Mouse (Mus musculus) heart, postnatal 4 days (tissue): ENCODE data around the gene Nanos2. TPM values are rescaled to one million over a fixed set of nuclear protein-coding genes. Genes with fewer than 3 reads are reported as not detected.

ENCODE experiments used
- DNase-seq: peaks from one replicate; pipeline ENCODE4 v3.0.0; 2021
- total RNA-seq, 2 experiments: library from RNA; stranded (reverse); gene quantifications; 2 replicates each; pipeline ENCODE4 v1.2.3; 2021

Gene Nanos2
- total RNA-seq, 2 experiments from 2014 or later, result 0.23 TPM; not detected in 1

DNA sequence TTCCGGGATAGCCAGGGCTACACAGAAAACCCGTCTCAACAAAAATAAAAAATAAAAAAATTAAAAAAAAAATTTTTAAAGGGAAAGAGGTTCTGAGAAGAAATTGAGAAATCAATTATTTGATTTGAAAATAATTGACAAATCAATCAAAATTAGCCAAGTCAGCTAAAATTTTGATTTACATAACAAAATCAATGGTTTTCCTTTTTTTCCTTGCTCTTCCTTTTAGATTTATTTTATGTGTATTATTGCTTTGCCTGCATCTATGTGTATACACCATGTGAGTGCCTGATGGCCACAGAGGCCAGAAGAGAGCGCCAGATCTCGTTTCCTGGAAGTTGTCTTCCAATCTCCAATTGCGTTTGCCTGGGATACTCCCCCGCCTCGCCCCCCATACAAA lies 30.7 kb downstream of the Nanos2 start:
- no peak for DNase-seq

DNA sequence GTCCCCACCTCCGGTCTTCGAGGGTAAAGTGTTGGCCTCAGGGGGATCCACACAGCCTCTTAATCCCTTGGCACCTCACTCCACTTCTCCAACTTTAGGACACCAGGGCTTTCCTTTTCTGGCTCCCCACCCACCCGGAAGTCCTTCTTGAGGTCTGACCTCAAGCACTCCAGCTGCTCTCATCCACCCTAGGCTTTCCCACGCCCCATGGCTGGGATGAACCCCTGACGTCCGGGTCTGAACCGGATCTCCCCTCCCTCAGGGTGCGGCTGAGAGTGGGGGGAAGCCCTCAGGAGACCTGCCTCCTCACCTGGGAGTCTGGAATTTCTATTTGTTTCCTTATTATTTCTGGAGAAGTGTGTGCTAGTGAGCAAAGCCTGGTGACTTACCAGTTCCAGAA lies 33.8 kb downstream of the Nanos2 start:
- DNase-seq, result no peak

DNA sequence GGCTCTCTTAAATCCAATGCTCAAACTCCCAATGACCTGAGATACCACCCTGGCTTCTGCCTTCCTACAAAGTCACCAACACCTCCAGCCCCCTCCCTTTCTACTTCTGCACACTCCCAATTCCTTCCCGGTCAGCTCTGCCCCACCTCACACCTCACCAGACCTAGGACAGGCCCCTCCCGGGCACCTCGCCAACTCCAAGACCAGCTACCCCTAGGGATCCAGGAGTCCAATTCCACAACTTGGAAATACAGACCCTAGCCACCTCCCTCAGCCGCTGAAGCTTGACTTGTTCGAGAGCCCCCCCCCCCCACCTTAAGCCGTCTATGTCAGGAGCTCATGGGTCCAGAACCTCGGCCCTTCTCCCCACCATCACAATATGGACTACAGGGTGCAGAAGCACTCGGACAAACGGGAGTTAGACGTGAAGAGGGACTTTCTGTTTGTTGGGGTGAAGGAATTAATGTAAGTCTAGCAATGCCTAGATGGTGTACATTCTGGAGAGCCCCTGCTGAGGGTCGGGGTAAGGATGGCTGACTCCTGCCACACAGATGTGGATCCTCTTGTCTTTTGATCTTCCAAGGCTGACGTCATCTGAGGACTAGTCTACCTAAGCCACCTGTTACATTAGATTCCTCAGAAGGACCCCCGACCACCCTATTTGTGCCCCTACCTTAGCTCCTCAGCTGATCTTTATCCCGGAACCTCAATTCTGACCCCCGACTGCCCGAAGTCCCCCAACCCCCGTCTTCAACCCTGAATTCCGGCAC lies 35.2 kb downstream of the Nanos2 start:
- peak; percentile 17 for DNase-seq

DNA sequence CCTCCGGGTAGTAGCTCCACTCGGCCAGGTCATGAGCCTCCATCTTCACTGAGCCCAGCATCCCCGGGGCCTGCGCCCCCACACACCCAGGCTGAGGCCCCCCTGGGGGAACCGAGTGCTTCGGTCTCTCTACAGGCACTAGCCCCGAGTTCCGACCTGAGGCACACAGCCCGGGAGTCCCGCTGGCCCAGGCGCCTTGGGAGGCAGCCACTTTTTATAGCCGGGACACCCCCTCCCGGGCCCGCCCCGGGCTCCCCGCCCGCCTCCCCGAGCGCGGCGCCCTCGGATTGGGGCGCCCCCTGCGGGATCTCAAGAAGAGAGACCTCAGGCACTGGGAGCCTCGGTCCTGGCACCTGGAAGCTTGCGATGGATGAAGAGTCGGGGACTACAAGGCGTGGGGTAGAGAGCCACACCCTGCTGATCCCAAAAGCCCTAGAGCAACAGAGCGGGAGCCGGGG lies 36.2 kb downstream of the Nanos2 start, which contains the start of gene Foxa3:
Foxa3 (minus strand) TSS at position 182 of the 458 bp plus-strand sequence.
- DNase-seq, result peak; percentile 58

DNA sequence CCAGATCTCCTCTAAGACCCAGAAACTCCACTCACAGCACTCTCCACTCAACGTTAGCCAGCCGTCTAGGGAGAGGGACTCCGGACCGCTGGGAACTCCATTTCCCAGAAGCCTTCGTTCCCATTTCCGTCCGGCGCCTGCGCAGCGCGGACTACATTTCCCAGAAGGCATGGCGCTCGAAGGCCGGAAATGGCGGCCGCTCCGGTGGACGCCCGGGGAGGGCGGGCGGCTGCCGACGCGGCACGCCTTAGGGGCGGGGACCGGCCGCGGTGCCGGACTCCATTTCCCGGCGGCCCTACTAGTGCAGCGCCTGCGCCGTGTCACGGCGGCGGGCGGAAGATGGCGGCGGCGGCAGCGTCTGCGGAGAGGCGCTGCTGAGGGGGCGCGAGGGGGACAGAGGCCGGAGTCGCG lies 36.9 kb downstream of the Nanos2 start, which contains the start of gene Sympk:
Sympk (plus strand) TSS at position 282 of the 411 bp plus-strand sequence.
- DNase-seq, result peak; percentile 97

DNA sequence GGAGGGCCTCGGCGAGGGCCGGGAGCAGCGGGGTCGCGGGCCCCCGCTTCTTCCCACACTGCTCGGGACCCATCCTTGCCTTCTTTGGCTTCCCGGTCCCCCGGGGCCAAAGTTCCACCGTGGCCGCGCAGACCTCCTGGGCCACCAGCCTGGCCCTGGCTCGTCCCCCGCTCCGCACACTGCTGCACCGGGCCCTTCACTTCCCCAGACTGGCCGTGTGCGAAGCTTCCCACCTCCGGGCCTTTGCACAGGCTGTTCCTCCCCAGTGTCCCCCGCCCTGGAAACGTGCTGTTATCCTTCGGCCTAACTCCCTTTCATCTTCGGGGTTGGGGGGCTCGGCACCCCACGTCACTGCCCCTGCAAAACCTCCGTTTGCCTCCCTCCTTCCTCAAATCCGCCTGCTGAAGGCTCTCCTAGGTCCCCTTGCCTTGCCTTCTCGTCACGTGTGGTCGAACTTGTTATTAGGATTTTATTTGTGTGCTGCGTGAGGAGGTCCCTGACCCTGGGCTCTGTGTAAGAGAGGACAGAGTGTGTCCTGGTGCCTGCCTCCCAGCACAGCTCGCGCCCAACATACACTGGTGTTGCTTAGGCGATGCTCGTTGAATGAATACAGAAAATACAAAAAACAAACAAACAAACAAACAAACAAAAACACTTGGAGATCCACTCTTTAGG lies 37.5 kb downstream of the Nanos2 start:
- no peak for DNase-seq

DNA sequence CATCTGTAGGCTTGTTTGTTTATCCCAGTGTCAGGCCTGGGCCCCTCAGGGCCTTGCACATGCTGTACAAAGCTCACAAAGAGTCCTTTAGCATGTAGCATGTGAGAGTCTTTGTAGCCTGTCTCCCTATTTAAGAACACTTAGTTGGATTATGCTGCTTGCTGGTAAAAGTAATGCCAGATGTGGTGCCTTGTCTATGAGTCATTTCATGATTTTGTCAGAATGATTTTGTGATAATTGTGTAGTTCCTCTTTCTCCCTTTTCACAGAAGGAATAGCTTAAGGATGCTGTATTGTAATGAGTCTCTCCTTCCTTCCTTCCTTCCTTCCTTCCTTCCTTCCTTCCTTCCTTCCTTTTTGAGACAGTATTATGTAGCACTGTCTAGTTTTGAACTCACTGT lies 40.9 kb downstream of the Nanos2 start:
- no peak for DNase-seq

DNA sequence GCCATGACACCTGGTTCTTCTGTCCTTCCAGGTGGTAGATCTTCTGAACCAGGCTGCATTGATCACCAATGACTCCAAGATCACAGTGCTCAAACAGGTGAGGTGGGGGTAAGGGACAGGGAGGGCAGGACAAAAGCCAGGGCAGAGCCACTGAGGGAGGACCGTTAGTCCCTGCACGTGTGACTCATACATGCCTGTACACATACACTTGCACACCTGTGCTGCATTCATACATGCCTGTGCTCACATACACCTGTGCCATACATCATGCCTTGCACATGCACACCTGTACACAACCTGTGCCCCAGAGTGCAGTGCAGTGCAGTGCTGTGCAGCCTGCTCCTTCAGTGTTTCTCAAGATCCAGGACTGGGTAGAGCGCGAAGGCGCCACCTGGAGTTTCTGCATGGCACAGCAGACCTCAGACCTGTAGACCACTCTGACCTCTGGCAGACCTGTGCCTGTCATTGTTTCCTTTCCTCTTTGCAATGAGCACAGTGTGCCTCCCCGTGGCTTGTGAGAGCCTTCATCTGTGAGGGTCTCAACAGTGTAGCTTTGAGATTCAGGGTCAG lies 42.0 kb downstream of the Nanos2 start:
- DNase-seq, result peak; percentile 71

DNA sequence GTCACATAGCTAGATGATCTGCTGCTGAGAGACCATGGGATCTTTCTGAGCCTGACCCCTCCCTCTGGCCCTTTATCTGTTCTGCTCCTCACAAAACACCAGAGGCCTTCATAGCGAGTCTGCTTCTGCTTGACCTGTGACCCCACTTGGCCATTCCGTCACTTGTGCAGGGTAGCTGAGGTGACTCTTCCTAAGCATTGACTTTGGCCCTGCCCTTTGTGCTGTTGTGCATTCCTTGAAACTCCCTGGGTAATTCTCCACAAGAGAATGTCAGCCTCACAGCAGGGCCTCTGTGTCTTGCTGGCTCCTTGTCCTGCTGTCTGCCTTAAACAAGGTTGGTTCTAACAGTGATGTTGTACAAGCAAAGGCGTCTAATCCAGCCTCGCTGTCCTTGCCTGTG lies 44.4 kb downstream of the Nanos2 start:
- DNase-seq, result no peak

Other genes with a start within 250 kb of the Nanos2 start
- gene Psg19, start 188.9 kb upstream of the Nanos2 start, total RNA-seq, result not detected
- not detected for gene Psg17, start 165.8 kb upstream of the Nanos2 start, total RNA-seq
- 1 to 10 TPM; 2.8 to 3.5 TPM for gene Mill2, start 147.4 kb upstream of the Nanos2 start, total RNA-seq
- gene Pglyrp1, start 116.1 kb upstream of the Nanos2 start, total RNA-seq, result 1 to 10 TPM; 1.1 to 2.0 TPM
- gene Ccdc61, start 77.0 kb upstream of the Nanos2 start, total RNA-seq, result 10 to 100 TPM; 11.9 to 14.9 TPM
- 1 to 10 TPM; 8.6 to 9.1 TPM for gene Nova2, start 61.5 kb upstream of the Nanos2 start, total RNA-seq
- gene Mypop, start 3.8 kb downstream of the Nanos2 start, total RNA-seq, result 1 to 10 TPM; 1.4 to 1.5 TPM
- 10 to 100 TPM; 27.3 to 32.3 TPM for gene Irf2bp1, start 16.6 kb downstream of the Nanos2 start, total RNA-seq
- gene Foxa3, start 36.1 kb downstream of the Nanos2 start, total RNA-seq, result not detected
- 10 to 100 TPM; 57.3 to 62.5 TPM for gene Sympk, start 37.0 kb downstream of the Nanos2 start, total RNA-seq
- gene Rsph6a, start 67.3 kb downstream of the Nanos2 start, total RNA-seq, result not detected
- 10 to 100 TPM; 60.3 to 62.9 TPM for gene Dmwd, start 88.8 kb downstream of the Nanos2 start, total RNA-seq
- gene Dmpk, start 96.4 kb downstream of the Nanos2 start, total RNA-seq, result 100 to 1,000 TPM; 188 to 201 TPM
- gene Six5, start 107.2 kb downstream of the Nanos2 start, total RNA-seq, result 10 to 100 TPM; 10.3 to 10.4 TPM
- gene Gm4969, start 131.0 kb downstream of the Nanos2 start, total RNA-seq, result under 1 TPM; 0.33 to 0.56 TPM
- gene Fbxo46, start 132.5 kb downstream of the Nanos2 start, total RNA-seq, result 1 to 10 TPM; 5.5 to 7.2 TPM
- 1 to 10 TPM; 6.9 to 7.7 TPM for gene Qpctl, start 161.9 kb downstream of the Nanos2 start, total RNA-seq
- gene Snrpd2, start 162.3 kb downstream of the Nanos2 start, total RNA-seq, result 10 to 100 TPM; 95.2 to 99.9 TPM
- gene Gipr, start 178.7 kb downstream of the Nanos2 start, total RNA-seq, result 1 to 10 TPM; 1.3 TPM
- 10 to 100 TPM; 70.6 to 77.3 TPM for gene Eml2, start 189.0 kb downstream of the Nanos2 start, total RNA-seq
- gene Gpr4, start 225.1 kb downstream of the Nanos2 start, total RNA-seq, result 1 to 10 TPM; 6.7 to 8.1 TPM
- 10 to 100 TPM; 54.7 to 60.0 TPM for gene Opa3, start 240.9 kb downstream of the Nanos2 start, total RNA-seq